ENCODE assay signal across 8 mouse cellular contexts in genomic region chr15:78610705-78611462, GRCm38 (mm10). TPM values are rescaled to one million over a fixed set of nuclear protein-coding genes. Genes with fewer than 3 reads are reported as not detected.
A peak's percentile ranks its signal among the peaks of the same experiment; 100 is the strongest.
DNase-seq lines count a peak whose midpoint lies in the region; ATAC-seq and TF ChIP-seq lines count a peak whose summit lies in the region.

No protein-coding gene starts in this region.

- peak; percentile 72 to 81 for DNase-seq in adrenal gland, adult (ENCODE audit: inconsistent age in 2 of 2, low spot score in 1 of 2)
- no peak for DNase-seq in adrenal gland, adult 18-20 months (ENCODE audit: low spot score in 2 of 2)
- peak; percentile 75 for DNase-seq in MN1 (ENCODE audit: low spot score)
- DNase-seq in midbrain, embryonic 10.5 days (ENCODE audit: low spot score) = no peak
- DNase-seq in thymus, adult 2 months = no peak

- peak overlapping the region; percentile 21; the same call in 1 of the 2 replicates for H3K9ac ChIP-seq in hindbrain, embryonic 13.5 days
- H3K9ac ChIP-seq in liver, embryonic 12.5 days = no peak overlapping the region

- TF ChIP-seq CTCF in thymus, adult 2 months (IDR thresholded peaks at IDR 0.05; ENCODE audit: borderline replicate concordance, control insufficient read depth, extremely low read depth, insufficient read depth, low read length, poor library complexity) = no peak

- 32% methylated on average over 12 of the region's 12 CpGs for WGBS in hindbrain, embryonic 13.5 days
- 44% methylated on average over 12 of the region's 12 CpGs for WGBS in midbrain, embryonic 10.5 days
- 62% methylated on average over 12 of the region's 12 CpGs for WGBS in liver, embryonic 12.5 days (ENCODE audit: insufficient replicate concordance)
- WGBS in thymus, adult 2 months = 82% methylated on average over 12 of the region's 12 CpGs

- no peaks in the 10 kb centered on the region for H3K27me3 ChIP-seq in hindbrain, embryonic 13.5 days
- 0 out of 2 replicates have a peak, but pooled peaks cover 4% of the 10 kb centered on the region for H3K27me3 ChIP-seq in midbrain, embryonic 10.5 days (ENCODE audit: low read depth, poor library complexity, severe bottlenecking)
- no peaks in the 10 kb centered on the region for H3K27me3 ChIP-seq in liver, embryonic 12.5 days (replicated peaks)
- H3K27me3 ChIP-seq in thymus, adult 2 months (ENCODE audit: control insufficient read depth, insufficient read depth, low read length) = no peaks in the 10 kb centered on the region

- H3K9me3 ChIP-seq in hindbrain, embryonic 13.5 days = no peaks in the 10 kb centered on the region
- no peaks in the 10 kb centered on the region for H3K9me3 ChIP-seq in midbrain, embryonic 10.5 days (replicated peaks)
- no peaks in the 10 kb centered on the region for H3K9me3 ChIP-seq in liver, embryonic 12.5 days (replicated peaks)

- no peak overlapping the region for H3K4me3 ChIP-seq in hindbrain, embryonic 13.5 days
- H3K4me3 ChIP-seq in midbrain, embryonic 10.5 days = no peak overlapping the region
- H3K4me3 ChIP-seq in liver, embryonic 12.5 days = no peak overlapping the region
- no peak overlapping the region for H3K4me3 ChIP-seq in thymus, adult 2 months (ENCODE audit: control insufficient read depth, insufficient read depth, low read length)

- H3K36me3 ChIP-seq in hindbrain, embryonic 13.5 days = no peaks in the 10 kb centered on the region
- no peaks in the 10 kb centered on the region for H3K36me3 ChIP-seq in midbrain, embryonic 10.5 days
- H3K36me3 ChIP-seq in liver, embryonic 12.5 days = no peaks in the 10 kb centered on the region
- no peaks in the 10 kb centered on the region for H3K36me3 ChIP-seq in thymus, adult 2 months (ENCODE audit: control insufficient read depth, insufficient read depth, low read length)

- no peak for ATAC-seq in hindbrain, embryonic 13.5 days (ENCODE audit: low FRiP score)
- ATAC-seq in liver, embryonic 12.5 days = no peak
- no peak for ATAC-seq in monocyte, adult 5-6 weeks (replicated peaks; ENCODE audit: insufficient number of reproducible peaks, low FRiP score, low TSS enrichment, poor library complexity, severe bottlenecking)

- TF ChIP-seq POLR2A in thymus, adult 2 months (IDR thresholded peaks at IDR 0.05; ENCODE audit: control insufficient read depth, extremely low read depth, insufficient read depth, low read length, poor library complexity) = no peak

- H3K27ac ChIP-seq in hindbrain, embryonic 13.5 days = no peak overlapping the region
- H3K27ac ChIP-seq in midbrain, embryonic 10.5 days (replicated peaks) = peak overlapping the region; percentile 53
- H3K27ac ChIP-seq in liver, embryonic 12.5 days = no peak overlapping the region
- no peak overlapping the region for H3K27ac ChIP-seq in thymus, adult 2 months (ENCODE audit: control insufficient read depth, insufficient read depth, low read length)

- peaks cover 18% of the 10 kb centered on the region for H3K4me1 ChIP-seq in hindbrain, embryonic 13.5 days (replicated peaks)
- H3K4me1 ChIP-seq in midbrain, embryonic 10.5 days = peaks cover 18% of the 10 kb centered on the region
- peaks cover 5% of the 10 kb centered on the region; the same call in 1 of the 2 replicates for H3K4me1 ChIP-seq in liver, embryonic 12.5 days
- H3K4me1 ChIP-seq in thymus, adult 2 months (replicated peaks; ENCODE audit: control insufficient read depth, insufficient read depth, low read length) = peaks cover 71% of the 10 kb centered on the region

- no peak overlapping the region for H3K4me2 ChIP-seq in hindbrain, embryonic 13.5 days
- no peak overlapping the region for H3K4me2 ChIP-seq in liver, embryonic 12.5 days

RNA-seq across cellular contexts. Expression of gene Cyth4, which starts 14.0 kb away (rescaled TPM):
- total RNA-seq in adrenal gland, adult 18-20 months (2021) = 1 to 10 TPM; 8.0 to 9.9 TPM
- 6.8 and 7.7 TPM in 2 replicates for polyA plus RNA-seq in hindbrain, embryonic 13.5 days (2015; fragmentation: Nextera tagmentation; extraction: Ambion mirVana)
- polyA plus RNA-seq in midbrain, embryonic 10.5 days (2016; fragmentation: Nextera tagmentation; extraction: Ambion mirVana) = 5.9 and 6.7 TPM in 2 replicates
- 15.2 and 15.3 TPM in 2 replicates for polyA plus RNA-seq in liver, embryonic 12.5 days (2016; fragmentation: Nextera tagmentation; extraction: Ambion mirVana)
- polyA plus RNA-seq in thymus, adult 2 months (2012; rRNA removed) = 81.1 and 83.6 TPM in 2 replicates
- 298 to 420 TPM (median 312 TPM) in 3 replicates for total RNA-seq in monocyte, adult 5-6 weeks (2017)

RNA-seq across cellular contexts. Expression of gene Rac2, which starts 38.3 kb away (rescaled TPM):
- total RNA-seq in adrenal gland, adult 18-20 months (2021) = 1 to 10 TPM; 4.2 to 8.9 TPM
- polyA plus RNA-seq in hindbrain, embryonic 13.5 days (2015; fragmentation: Nextera tagmentation; extraction: Ambion mirVana) = 6.3 and 8.8 TPM in 2 replicates
- 9.1 and 9.5 TPM in 2 replicates for polyA plus RNA-seq in midbrain, embryonic 10.5 days (2016; fragmentation: Nextera tagmentation; extraction: Ambion mirVana)
- 87.7 and 90.9 TPM in 2 replicates for polyA plus RNA-seq in liver, embryonic 12.5 days (2016; fragmentation: Nextera tagmentation; extraction: Ambion mirVana)
- polyA plus RNA-seq in thymus, adult 2 months (2012; rRNA removed) = 1,833 and 1,914 TPM in 2 replicates
- total RNA-seq in monocyte, adult 5-6 weeks (2017) = 125 to 216 TPM (median 199 TPM) in 3 replicates

Comparison
In these comparisons a context has a peak if more than half of its experiments do, and no peak if none do; other contexts are left out.
1. DNase-seq: peak in adrenal gland, adult (2 of 2) and MN1 (single experiment); none in adrenal gland, adult 18-20 months (0 of 2), midbrain, embryonic 10.5 days (single experiment) and thymus, adult 2 months (single experiment).
2. RNA of gene Rac2, which starts 38.3 kb away (polyA plus RNA-seq): 1,833 to 1,914 TPM in thymus, adult 2 months; 87.7 to 90.9 TPM in liver, embryonic 12.5 days, 9.1 to 9.5 TPM in midbrain, embryonic 10.5 days and 6.3 to 8.8 TPM in hindbrain, embryonic 13.5 days; every median in the first group is over 10 times any median in the second.